Mouse (Mus musculus) hindbrain, embryonic 11.5 days (tissue): ENCODE data around the gene Cntrob. TPM values are rescaled to one million over a fixed set of nuclear protein-coding genes. Genes with fewer than 3 reads are reported as not detected.
A peak's percentile ranks its signal among the peaks of the same experiment; 100 is the strongest.

Experiments
- ATAC-seq: fragments of 200-750 bp; cut with Nextera tagmentation; 2 replicates; pipeline ENCODE4 v1.8.0; 2017; ENCODE audit warnings: mild to moderate bottlenecking, moderate TSS enrichment, moderate library complexity; ENCODE audit not compliant: low FRiP score
- DNase-seq: peaks from one replicate; pipeline ENCODE4 v3.0.0-alpha.2; 2015; ENCODE audit warnings: low spot score
- H3K27ac ChIP-seq: fragments of 300-500 bp; sonication (generic); 2 replicates; pipeline ENCODE4 v1.5.1; 2014; ENCODE audit warnings: mild to moderate bottlenecking, low read depth, low read length
- H3K27me3 ChIP-seq: fragments of 300-500 bp; sonication (generic); 2 replicates; pipeline ENCODE4 v1.6.1; 2014; ENCODE audit warnings: mild to moderate bottlenecking, low read length, moderate library complexity, mixed read lengths; ENCODE audit not compliant: control insufficient read depth, insufficient read depth
- H3K36me3 ChIP-seq: fragments of 300-500 bp; sonication (generic); 2 replicates; pipeline ENCODE4 v1.6.1; 2014; ENCODE audit warnings: mild to moderate bottlenecking, low read length, moderate library complexity, mixed read lengths; ENCODE audit not compliant: control insufficient read depth, insufficient read depth
- H3K4me1 ChIP-seq: fragments of 300-500 bp; sonication (generic); replicated peaks from 2 replicates; pipeline ENCODE4 v1.6.1; 2014; ENCODE audit warnings: low read length, mixed read lengths; ENCODE audit not compliant: control insufficient read depth, insufficient read depth
- H3K4me2 ChIP-seq: fragments of 300-500 bp; sonication (generic); replicated peaks from 2 replicates; pipeline ENCODE4 v1.6.1; 2014; ENCODE audit warnings: mild to moderate bottlenecking, low read depth, low read length
- H3K4me3 ChIP-seq: fragments of 300-500 bp; sonication (generic); 2 replicates; pipeline ENCODE4 v1.5.1; 2014; ENCODE audit warnings: low read depth, low read length
- H3K9ac ChIP-seq: fragments of 300-500 bp; sonication (generic); 2 replicates; pipeline ENCODE4 v1.6.1; 2014; ENCODE audit warnings: low read depth, low read length
- H3K9me3 ChIP-seq: fragments of 300-500 bp; sonication (generic); 2 replicates; pipeline ENCODE4 v1.6.1; 2016; ENCODE audit warnings: low read length; ENCODE audit not compliant: control insufficient read depth
- WGBS: fragments of 180-500 bp; shearing (Covaris S2); extraction: QIAGEN DNeasy Blood & Tissue Kit; methylation state at CpG from one replicate; pipeline ENCODE4 v1.1.7; 2014; 5-methylcytosine and 5-hydroxymethylcytosine counted together
- polyA plus RNA-seq: library from polyadenylated mRNA; unstranded; fragments of >200 nt; fragmentation: Nextera tagmentation; extraction: Ambion mirVana; gene quantifications from 2 replicates; pipeline ENCODE4 v1.2.1, GENCODE M21; 2014

The Cntrob gene
- polyA plus RNA-seq, 1 experiment from 2014 or later = 17.9 TPM

DNA sequence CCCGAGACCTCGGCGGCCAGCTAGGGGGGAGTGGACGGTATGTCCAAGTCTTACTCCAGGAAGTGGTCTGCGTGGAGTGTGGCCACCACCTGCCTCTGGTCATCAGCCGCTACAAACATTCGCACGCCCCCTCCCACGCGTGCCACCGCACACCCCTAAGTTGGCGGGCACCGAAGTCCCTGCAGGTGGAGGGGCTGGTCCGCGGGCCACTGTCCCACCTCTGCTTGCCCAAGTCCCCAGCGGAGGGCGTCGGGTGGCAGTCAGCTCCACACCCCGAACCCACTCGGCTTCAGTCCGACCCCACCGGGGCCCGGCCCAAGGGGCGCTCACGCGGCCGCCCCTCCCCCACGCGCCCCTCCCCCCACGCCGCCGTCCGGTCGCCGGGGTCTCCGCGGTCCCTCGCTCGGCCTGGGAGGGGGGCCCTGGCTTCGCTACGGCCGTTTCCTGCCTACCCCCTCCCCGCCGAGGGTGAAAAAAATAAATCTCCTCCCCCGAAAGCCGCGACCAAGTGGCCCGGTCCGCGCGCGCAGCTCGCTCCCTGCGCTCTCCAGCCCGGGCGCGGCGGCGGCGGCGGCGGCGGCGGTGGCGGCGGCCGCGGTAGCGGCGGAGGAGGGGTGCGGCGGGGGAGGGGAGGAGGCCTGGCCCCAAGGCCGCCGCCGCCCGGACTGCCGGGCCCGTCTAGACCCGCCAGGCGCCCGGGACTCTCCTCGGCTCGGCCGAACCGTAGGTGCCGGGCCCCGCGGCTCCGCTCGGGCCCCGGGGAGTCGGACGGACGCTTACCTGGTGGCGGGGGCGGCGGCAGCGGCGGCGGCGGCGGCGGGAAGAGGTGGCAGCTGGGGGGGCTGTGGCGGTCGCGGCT lies 45.0 kb upstream of the Cntrob start:
- H3K4me2 ChIP-seq = peak overlapping the region; percentile 84
- peak overlapping the region; percentile 100 for H3K27ac ChIP-seq
- peak overlapping the region; percentile 95 for H3K4me3 ChIP-seq
- no peaks in the 10 kb centered on the region for H3K9me3 ChIP-seq
- peak overlapping the region; percentile 100 for H3K9ac ChIP-seq
- ATAC-seq = peak; percentile 44
- H3K4me1 ChIP-seq = peaks cover 30% of the 10 kb centered on the region
- no peaks in the 10 kb centered on the region for H3K27me3 ChIP-seq
- DNase-seq = peak; percentile 75
- WGBS = 0% methylated on average over 36 of the region's 106 CpGs
- H3K36me3 ChIP-seq = no peaks in the 10 kb centered on the region

DNA sequence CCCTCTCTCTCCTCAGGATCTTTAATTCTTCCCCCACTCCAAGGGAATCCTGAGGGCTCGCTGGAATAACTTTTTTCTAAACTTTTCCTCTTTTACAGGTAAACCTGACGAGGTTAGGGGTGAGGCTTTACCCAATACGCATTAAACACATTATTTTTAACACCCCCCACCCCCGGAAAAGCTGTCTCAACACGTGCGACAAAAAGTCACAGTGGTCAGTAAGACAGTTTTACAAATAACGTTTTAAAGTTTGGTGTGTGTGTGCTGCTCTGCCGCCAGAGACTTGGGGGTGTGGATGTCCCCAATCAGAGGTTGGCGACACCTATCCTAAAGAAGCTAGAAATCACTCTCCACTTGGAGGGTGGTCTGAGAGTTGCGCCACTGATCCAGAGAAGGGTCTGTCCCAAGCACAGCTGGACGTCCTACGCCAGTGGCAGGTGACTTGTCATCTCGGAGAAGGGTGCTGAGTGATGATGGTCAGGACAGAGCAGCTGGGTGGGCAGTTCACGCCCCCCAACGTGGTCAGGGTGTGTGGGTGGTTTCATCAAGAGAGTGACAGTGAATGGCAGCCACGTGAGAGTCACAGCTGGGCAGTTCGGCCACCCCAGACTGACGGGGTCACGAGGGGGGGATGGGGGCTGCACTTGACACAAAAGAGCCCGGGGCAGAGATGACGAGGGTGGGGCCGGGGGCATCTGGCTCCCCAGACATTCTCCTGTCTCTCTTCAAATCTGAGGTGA lies 44.2 kb upstream of the Cntrob start:
- H3K36me3 ChIP-seq = no peaks in the 10 kb centered on the region
- H3K4me1 ChIP-seq = peaks cover 30% of the 10 kb centered on the region
- peak; percentile 58 for ATAC-seq
- peak overlapping the region; percentile 95 for H3K4me3 ChIP-seq
- H3K9me3 ChIP-seq = no peaks in the 10 kb centered on the region
- H3K9ac ChIP-seq = peak overlapping the region; percentile 100
- peak overlapping the region; percentile 100 for H3K27ac ChIP-seq
- H3K27me3 ChIP-seq = no peaks in the 10 kb centered on the region
- peak overlapping the region; percentile 84 for H3K4me2 ChIP-seq
- WGBS = under 1% methylated on average over 22 of the region's 22 CpGs
- DNase-seq = no peak

DNA sequence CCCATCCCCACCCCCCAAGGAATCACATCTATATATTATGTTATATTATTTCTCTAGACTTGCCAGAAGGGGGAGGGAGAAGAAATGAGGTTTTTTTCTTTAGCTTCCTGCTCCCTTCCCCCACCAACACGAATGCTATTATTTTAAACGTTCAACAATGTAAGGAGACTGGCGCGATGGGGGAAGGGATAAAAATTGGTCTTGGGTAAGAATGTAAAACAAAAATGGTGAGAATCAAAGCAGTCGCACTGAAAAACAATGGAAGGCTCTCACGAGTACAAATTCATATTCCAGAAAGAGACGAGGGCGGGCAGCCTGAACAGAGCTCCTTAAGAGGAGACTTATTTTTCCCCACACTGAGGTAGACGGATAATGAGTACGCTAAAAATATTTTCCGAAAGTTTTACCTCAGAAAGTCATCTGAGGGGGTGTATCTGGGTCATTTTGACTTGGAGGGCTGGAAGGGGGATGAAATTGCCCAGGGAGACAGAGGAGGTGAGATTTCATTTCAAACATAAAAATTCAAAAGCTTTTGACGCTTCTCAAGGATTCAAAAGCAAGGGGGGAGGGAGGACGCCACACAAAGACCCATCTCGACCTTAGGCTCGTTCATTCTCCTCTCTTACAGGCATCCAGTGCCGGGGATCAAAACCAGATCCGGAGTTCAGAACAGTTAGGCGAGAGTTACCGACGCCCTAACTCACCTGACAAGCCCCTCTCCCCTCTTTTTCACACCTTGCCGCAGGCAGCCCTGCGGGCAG lies 43.5 kb upstream of the Cntrob start:
- H3K27me3 ChIP-seq = no peaks in the 10 kb centered on the region
- peak overlapping the region; percentile 95 for H3K4me3 ChIP-seq
- ATAC-seq (no peak), DNase-seq (peak; percentile 68)
- WGBS = under 1% methylated on average over 22 of the region's 22 CpGs
- H3K9me3 ChIP-seq = no peaks in the 10 kb centered on the region
- H3K4me2 ChIP-seq = peak overlapping the region; percentile 84
- H3K27ac ChIP-seq = peak overlapping the region; percentile 100
- H3K9ac ChIP-seq = peak overlapping the region; percentile 100
- no peaks in the 10 kb centered on the region for H3K36me3 ChIP-seq
- peaks cover 29% of the 10 kb centered on the region for H3K4me1 ChIP-seq

DNA sequence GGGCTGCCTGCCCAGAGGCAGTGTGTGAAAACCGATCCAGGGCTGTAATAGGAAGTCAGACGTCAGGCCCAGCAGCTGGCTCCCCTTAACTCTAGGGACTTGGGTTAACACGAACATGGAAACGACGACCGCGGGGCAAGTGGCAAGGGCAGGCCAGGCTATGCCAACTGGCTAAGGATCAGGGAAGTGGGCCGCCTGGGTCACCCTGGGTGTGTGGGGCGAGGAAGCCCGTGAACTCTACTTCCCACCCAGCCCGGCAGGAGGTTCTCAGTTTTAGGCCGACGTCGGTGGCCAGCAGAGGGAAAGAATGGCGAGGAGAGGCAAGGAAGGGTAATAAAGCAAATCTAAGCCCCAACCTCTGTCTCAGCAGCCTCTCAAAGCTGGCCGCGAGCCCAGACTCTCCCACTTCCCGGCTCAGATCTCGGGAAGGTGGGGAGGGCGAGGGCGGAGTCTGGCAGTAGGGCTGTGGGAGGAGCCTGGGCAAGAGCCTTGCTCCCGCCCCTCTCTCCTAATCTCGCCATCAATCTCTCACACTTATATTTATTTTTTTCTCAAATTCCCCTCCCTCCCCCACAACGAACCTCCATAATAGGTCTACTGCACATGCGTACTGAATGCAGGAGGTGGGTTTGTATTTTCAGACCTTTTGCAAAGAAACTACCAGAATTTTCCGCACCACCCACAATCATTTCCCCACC lies 42.7 kb upstream of the Cntrob start:
- DNase-seq (peak; percentile 90), ATAC-seq (peak; percentile 75)
- Histone ChIP-seq H3K27me3 (no peaks in the 10 kb centered on the region), H3K27ac (peak overlapping the region; percentile 100), H3K4me3 (peak overlapping the region; percentile 95), H3K4me2 (peak overlapping the region; percentile 84), H3K4me1 (peaks cover 22% of the 10 kb centered on the region), H3K36me3 (no peaks in the 10 kb centered on the region), H3K9ac (peak overlapping the region; percentile 57), H3K9me3 (no peaks in the 10 kb centered on the region)
- 1% methylated on average over 26 of the region's 26 CpGs for WGBS

DNA sequence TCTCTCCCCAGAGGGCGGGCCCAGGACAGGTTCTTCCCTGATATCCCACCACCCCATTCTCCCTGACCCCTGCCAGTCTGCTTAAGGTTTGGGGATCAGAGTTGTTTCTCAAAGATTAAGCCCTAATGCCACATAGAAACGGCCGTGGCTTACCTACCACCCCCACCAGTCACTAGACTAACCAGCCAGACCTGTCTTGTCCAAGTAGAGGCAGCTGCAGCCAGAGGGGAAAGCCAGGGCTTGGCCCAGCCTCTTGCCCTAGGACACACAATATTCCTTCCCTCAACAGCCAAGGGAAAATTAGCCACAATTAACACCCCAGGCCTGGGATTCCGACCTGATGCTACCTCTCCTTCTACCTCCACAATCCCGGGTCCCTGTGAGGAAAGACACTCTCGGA lies 42.1 kb upstream of the Cntrob start:
- no peaks in the 10 kb centered on the region for H3K36me3 ChIP-seq
- peak overlapping the region; percentile 95 for H3K27ac ChIP-seq
- H3K4me3 ChIP-seq = peak overlapping the region; percentile 95
- H3K27me3 ChIP-seq = no peaks in the 10 kb centered on the region
- 27% methylated on average over 6 of the region's 6 CpGs for WGBS
- ATAC-seq = no peak
- H3K4me1 ChIP-seq = peaks cover 19% of the 10 kb centered on the region
- DNase-seq = no peak
- H3K9ac ChIP-seq = peak overlapping the region; percentile 57
- H3K4me2 ChIP-seq = peak overlapping the region; percentile 75
- no peaks in the 10 kb centered on the region for H3K9me3 ChIP-seq

DNA sequence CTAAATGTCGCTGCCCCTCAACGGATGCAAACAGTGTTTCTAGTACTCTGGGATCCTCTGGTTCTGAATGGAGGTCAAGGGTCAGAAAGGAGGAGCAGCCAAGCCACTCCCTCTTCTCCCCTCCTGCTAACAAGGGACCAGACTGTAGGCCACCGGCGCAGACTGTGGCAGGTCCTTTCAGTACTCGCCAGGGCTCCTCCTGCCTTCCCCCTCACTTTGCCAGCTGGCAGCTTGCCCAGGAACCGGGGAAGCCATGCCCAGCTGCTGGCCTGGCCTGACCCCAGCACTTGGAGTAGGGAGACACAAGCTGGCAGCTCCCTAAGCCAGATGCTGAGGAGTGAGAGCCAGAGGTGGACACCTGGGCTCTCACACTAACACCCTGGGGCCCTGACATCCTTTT lies 41.3 kb upstream of the Cntrob start:
- WGBS = 0% methylated on average over 6 of the region's 6 CpGs
- ATAC-seq (peak; percentile 20; the same call in 1 of the 2 replicates), DNase-seq (peak; percentile 63)
- no peaks in the 10 kb centered on the region for H3K27me3 ChIP-seq
- no peak overlapping the region for H3K4me3 ChIP-seq
- peak overlapping the region; percentile 35 for H3K4me2 ChIP-seq
- H3K9me3 ChIP-seq = no peaks in the 10 kb centered on the region
- H3K9ac ChIP-seq = peak overlapping the region; percentile 51; the same call in 1 of the 2 replicates
- H3K4me1 ChIP-seq = peaks cover 19% of the 10 kb centered on the region
- H3K27ac ChIP-seq = peak overlapping the region; percentile 95
- H3K36me3 ChIP-seq = 0 out of 2 replicates have a peak, but pooled peaks cover 2% of the 10 kb centered on the region

DNA sequence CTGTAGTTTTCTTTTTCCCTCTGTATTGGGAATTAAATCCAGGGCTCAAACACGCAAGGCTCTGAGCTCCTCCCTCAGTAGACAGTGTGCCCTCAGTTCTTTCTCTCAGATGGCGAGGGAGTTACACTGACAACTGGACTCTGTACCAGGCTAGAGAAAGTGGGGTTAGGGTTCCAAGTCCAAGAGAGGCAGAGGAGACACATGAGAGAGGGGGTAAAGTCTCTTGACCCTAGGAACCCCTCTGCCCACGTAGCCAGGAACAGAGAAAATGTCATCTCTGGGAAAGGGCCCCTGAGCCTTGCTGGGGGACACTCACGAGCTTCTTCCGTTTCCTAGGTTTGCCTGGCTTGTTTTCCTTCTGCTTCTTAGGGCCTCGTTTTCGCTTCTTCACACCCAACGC lies 40.8 kb upstream of the Cntrob start:
- H3K4me3 ChIP-seq = no peak overlapping the region
- peaks cover 19% of the 10 kb centered on the region for H3K4me1 ChIP-seq
- 0 out of 2 replicates have a peak, but pooled peaks cover 4% of the 10 kb centered on the region for H3K36me3 ChIP-seq
- peak overlapping the region; percentile 9; the same call in 1 of the 2 replicates for H3K4me2 ChIP-seq
- DNase-seq (no peak), ATAC-seq (no peak)
- H3K27me3 ChIP-seq = no peaks in the 10 kb centered on the region
- H3K9ac ChIP-seq = no peak overlapping the region; the same call in 1 of the 2 replicates
- no peak overlapping the region for H3K27ac ChIP-seq
- H3K9me3 ChIP-seq = no peaks in the 10 kb centered on the region
- WGBS = 56% methylated on average over 8 of the region's 8 CpGs

DNA sequence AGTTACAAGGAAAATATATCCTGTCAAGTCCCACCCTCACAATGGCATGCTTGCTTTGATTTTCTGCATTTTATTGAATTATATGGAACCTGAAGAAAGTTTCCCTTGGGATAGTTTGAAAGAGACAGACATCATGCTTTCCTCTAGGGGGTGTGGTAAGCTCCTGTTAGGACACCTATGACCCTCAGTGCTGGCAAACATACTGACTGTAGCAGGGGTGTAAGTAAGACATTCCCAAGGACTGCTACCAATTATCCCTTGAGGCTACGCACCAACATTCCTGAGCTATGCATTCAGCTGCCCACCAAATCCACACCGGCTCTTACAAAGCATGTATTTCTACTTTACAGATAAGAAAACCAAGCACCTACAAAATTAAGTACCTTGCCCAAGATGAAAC lies 38.9 kb upstream of the Cntrob start:
- no peak overlapping the region for H3K27ac ChIP-seq
- WGBS = 86% methylated on average over 2 of the region's 2 CpGs
- DNase-seq = no peak

More for the DNA sequence above, 38.9 kb upstream of the Cntrob start:
- Histone ChIP-seq H3K4me1 (peaks cover 15% of the 10 kb centered on the region), H3K36me3 (peaks cover 7% of the 10 kb centered on the region; the same call in 1 of the 2 replicates), H3K4me2 (no peak overlapping the region), H3K4me3 (no peak overlapping the region), H3K27me3 (no peaks in the 10 kb centered on the region), H3K9me3 (no peaks in the 10 kb centered on the region), H3K9ac (no peak overlapping the region)
- ATAC-seq = no peak
